Mouse (Mus musculus): ENCODE data around the gene Adamts18.

The Adamts18 gene

GRCm38 (mm10) chr8:113848653-113849135, at the start of gene Adamts18:
TSS of gene Adamts18 (minus strand) at chr8:113848738.
- peak; percentile 9 for DNase-seq (ENCODE audit: low spot score)

GRCm38 (mm10) chr8:113896446-113896845, 47.9 kb upstream of the Adamts18 start:
- DNase-seq (ENCODE audit: low spot score): no peak

DNA sequence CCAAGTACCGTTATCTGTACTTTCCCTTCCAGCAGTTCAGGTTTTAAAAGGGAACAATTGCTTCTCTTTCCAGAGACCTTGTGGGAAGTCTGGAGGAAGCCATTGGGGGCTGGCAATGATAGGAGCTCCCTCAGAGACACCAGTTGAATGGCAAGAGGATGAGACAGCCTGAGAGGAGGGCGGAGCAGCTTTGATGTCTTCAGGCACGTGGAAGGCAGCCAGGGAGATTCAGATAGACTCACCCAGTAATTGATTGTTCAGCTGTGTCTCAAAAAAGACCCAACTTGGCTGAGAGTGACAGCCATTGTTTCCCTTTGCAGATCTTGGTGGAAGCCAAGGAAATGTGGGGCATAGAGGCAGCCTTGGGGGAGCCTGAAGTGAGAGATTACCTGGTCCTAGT, 42.8 kb upstream of the Adamts18 start:
- no peak for DNase-seq (ENCODE audit: low spot score)

GRCm38 (mm10) chr8:113886509-113886908, 38.0 kb upstream of the Adamts18 start:
- DNase-seq (ENCODE audit: low spot score): no peak

DNA sequence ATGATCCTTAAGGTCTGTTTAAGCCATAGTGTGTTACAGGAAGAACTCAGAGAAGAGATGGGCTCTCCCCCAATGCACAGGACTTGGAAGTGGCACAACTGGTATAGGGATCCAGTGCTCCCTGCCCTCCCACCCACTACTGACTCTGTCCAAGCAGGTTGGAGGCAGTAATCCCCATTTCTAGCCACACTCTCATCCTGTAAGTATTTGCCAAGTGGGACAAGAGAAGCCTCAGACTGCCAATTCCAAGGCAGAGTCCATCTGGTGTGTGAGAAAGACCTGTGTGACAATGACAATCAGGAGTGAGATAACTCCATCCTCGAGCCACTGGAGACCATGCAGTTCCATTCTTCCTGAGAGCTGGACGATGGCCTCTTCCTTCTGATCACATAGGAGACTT, 36.6 kb upstream of the Adamts18 start:
- no peak for DNase-seq (ENCODE audit: low spot score)

GRCm38 (mm10) chr8:113883994-113884393, 35.5 kb upstream of the Adamts18 start:
- DNase-seq (ENCODE audit: low spot score): no peak

GRCm38 (mm10) chr8:113882558-113882957, 34.0 kb upstream of the Adamts18 start:
- DNase-seq (ENCODE audit: low spot score): no peak

DNA sequence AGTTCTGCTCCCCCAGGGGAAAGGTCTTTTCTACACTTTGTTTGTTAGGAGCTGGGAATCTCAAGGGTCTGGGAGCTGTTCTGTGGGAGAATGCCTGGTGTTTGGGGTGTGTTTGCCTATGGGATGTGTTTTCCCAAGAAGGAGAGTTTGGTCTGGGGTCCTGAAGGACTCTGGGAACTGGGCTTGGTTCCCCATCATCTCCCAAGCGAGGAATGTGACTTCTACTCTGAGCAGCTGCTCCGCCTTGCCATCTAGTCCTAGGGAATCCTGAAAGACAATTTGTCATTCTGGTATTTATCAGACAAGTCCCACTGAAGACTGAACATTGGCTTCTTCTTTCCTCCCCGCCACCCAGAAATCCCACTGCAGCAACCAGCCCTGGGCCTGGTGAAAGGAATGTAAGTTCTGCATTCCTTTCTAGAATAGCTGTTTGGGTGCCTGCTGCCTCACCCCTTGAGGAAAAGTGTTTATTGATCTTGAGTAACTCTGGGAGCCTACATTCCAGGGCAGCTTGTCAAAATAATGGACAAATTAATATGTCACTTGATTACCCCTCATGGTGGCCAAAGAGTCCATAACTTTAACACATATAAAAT, 30.0 kb upstream of the Adamts18 start:
- no peak for DNase-seq (ENCODE audit: low spot score)

GRCm38 (mm10) chr8:113873446-113874120, 25.0 kb upstream of the Adamts18 start:
- peak; percentile 85 for DNase-seq (ENCODE audit: low spot score)

DNA sequence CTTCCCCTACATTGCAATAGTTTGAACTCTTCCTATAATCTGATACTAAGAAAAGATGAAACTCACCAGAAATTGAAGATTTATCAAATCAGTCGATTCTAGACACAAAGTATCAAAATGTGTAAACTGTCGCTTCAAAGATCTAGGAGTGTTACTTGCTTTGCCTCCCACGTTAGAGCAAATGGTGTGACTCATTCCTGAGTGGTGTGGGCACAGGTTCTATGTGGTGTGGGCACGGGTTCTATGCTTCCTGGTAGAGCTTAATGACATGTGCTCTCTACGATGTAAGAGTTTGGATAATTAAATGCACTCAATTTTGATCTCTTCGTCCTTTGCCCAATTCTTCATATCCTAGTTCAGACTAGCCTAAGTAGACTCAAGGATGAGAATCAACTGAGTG, 23.9 kb upstream of the Adamts18 start:
- DNase-seq (ENCODE audit: low spot score): no peak

DNA sequence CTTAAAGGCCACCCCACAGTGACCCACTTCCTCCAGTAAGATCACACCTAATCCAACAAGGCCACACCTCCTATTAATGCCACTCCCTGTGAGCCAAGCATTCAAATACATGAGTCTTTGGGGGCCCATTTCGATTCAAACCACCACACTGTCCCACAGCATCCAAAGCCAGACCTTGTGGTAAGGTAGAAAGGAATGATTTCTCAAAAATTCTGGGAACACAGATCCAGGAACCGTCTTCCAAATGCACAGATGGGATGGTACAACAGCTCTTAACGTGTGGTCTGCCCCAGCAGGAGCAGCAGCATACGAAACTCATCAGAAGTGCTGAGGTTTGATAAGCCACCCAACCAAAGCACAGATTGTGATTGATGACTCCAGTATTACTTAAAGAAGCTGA, 18.0 kb upstream of the Adamts18 start:
- DNase-seq (ENCODE audit: low spot score): no peak

- no peak for DNase-seq (ENCODE audit: low spot score)
Measured at GRCm38 (mm10) chr8:113865326-113866093, 17.0 kb upstream of the Adamts18 start.

DNA sequence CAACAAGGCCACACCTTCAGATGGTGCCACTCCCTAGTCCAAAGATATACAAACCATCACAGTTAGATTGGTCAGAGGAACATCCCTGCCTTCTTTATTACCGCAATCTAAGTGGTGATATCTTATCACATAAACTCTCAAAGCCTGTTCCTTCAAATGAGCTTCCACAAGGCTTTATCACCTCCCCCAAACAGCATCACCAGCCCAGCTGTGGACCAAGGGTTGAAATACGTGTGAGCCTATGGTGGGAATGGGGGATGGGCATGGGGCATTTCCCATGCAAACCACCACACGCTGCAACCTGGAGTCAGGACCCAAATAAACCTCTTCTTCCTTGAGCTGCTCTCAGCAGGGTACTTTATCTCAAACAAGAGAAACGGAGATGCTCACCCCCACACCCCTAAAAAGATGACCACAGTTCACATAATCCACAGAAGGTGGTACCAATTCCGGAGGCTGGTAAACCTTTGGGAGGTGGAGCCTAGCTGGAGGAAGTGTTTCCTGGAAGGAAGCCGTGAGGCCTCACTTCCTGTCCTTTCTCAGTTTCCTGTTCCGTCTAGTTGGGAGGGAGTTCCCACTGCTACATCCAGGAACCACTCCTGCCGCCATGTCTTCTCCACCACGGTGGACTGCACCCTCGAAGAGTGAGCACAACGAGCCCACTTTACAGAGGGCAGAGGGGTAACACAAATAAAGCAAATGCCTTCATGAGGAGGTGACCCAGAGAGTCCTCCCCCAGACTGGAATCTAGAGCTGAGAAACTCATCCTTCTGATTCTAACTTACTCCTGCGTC, 11.5 kb upstream of the Adamts18 start:
- no peak for DNase-seq (ENCODE audit: low spot score)

DNA sequence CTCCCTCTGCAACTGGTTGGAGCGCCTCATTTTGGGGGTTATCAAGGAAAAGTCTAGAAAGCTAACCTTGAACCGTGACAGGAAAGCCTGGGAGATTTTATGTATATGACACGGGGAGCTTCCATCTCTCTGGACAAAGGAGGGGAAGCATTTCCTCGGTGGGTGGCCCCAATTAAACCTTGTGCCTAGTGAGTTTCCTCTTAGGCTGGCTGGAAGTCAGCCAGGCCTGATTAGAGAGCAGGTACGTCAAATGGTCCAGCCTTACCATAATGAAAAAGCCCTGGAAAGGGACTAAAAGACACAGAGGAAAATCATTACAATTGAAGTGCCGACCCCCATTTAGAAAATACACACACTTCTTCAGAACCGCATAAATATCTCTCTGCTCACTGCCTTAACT, 10.3 kb upstream of the Adamts18 start:
- no peak for DNase-seq (ENCODE audit: low spot score)

- DNase-seq (ENCODE audit: low spot score): peak; percentile 13
Measured at GRCm38 (mm10) chr8:113854622-113855293, 6.2 kb upstream of the Adamts18 start.

GRCm38 (mm10) chr8:113853714-113854113, 5.2 kb upstream of the Adamts18 start:
- DNase-seq (ENCODE audit: low spot score): no peak

DNA sequence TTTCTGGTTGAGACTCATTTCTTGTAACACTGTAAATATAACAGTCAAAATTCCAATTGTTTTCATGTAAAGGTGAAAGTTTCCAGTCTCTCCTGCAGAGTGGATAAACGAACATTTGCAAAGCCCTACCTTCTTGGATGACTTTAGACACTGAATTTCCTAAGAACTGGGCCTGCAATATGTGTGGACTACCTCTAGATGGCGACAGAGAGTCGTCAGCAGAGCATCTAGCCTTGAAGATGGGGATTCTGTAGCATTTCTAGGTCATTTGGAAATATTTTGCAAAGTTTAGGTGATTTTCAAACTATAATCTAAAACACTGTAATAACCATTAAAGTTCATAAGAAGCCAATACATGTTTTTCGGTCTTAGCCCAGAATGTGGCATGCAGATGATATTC, 3.1 kb upstream of the Adamts18 start:
- DNase-seq (ENCODE audit: low spot score): no peak

DNA sequence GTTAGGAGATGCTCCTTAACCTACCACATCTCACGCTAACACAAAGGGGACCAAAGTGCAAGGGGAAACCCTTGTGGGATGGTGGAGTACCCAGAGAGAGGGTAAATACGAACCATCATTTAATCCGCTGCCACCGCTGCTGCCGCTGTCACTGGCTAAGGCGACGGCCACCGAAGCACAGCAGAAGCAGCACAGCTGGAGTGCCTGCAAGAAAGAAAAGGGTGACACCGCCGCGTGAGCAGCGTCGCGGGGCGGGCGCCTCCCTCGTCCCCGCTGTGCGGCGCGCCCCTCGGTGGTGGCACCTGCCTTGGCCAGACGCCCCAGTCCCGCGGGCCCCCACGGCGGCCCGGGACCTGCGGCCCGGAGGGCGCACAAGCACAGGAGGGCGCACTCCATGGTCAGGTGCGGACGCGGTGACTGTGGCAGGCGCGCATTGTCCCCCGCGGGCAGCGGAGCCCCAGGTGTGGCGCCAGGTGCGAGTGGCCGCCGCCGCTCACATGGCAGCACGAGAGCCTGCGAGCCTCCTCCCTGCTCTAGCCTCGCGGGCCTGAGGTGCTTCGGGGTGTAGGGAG, 371 bp downstream of the Adamts18 start:
- no peak for DNase-seq (ENCODE audit: low spot score)

- DNase-seq (ENCODE audit: low spot score): no peak
Measured at GRCm38 (mm10) chr8:113847606-113848080, 895 bp downstream of the Adamts18 start.

- DNase-seq (ENCODE audit: low spot score): no peak
Measured at GRCm38 (mm10) chr8:113846669-113847068, 1.9 kb downstream of the Adamts18 start.

- no peak for DNase-seq (ENCODE audit: low spot score)
Measured at GRCm38 (mm10) chr8:113844801-113845301, 3.7 kb downstream of the Adamts18 start.
